Mouse (Mus musculus) mouse embryonic stem cell (cell line): ENCODE measurements around the gene Mpzl2.
"Not testable (repeated sequence)": the region's sequence is repeated elsewhere in the genome, so short reads cannot be mapped to it uniquely, and the experiment has no call there.

Experiments
- in situ Hi-C, 2 experiments: fragments of 300-500 bp; cut with MboI; formaldehyde crosslinking; loops; 1 replicate in 1 of 2; 3 replicates in 1 of 2; pipeline ENCODE4 v1.14.3; 2019 to 2020; ENCODE audit warnings: low sequenced_read_pairs in 2 of 2, low pct_unique_long_range_greater_than_20kb in 1 of 2, mixed read lengths in 1 of 2; ENCODE audit not compliant: unreplicated experiment in 1 of 2

Mpzl2 gene

DNA sequence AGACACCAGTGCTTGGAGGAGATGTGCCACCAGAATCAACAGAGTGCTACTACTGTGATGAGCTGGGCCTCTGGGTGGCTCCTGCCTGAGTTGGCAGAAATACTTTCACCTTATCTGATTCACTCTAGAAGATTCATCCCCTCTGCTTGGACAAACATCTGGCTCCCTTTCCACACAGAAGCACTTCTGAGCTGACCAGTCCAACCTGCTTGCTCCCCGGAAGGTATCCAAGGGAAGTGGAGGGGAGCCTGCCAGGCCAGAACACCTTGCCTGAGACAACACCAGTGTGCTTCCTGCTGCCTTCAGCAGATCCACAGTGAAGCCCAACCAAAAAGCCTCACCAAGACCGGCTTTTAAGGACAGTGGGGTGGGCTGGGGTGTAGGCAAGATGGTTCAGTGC, 15.4 kb upstream of the Mpzl2 start:
- in situ Hi-C loops = loop anchor here in 1 of 2 experiments (10.0 kb wide), 1 partner anchor 121 kb away; no protein-coding TSS in a partner anchor

DNA sequence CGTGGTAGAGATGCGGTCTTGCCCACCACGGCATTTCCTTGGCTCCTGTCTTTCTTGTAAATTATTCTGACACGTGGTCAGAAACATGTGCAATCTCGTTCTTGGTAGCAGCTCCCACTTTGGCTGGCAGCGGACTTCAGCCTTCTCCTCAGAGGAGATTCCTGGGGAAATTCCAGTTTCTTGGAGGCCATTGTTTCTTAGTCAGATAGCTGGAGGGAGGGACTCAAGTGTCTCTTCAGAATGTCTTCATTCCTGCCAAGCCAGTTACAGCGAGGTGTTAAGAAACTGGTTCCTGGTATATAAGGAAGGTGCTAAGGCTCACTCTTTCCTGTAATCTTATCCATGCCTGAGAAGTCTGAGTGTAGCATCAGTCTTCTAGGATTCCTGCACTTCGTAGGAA, 12.2 kb upstream of the Mpzl2 start:
- in situ Hi-C loops = loop anchor here in 1 of 2 experiments (5.0 to 10.0 kb wide), 2 partner anchors 95 to 117 kb away; no protein-coding TSS in a partner anchor

DNA sequence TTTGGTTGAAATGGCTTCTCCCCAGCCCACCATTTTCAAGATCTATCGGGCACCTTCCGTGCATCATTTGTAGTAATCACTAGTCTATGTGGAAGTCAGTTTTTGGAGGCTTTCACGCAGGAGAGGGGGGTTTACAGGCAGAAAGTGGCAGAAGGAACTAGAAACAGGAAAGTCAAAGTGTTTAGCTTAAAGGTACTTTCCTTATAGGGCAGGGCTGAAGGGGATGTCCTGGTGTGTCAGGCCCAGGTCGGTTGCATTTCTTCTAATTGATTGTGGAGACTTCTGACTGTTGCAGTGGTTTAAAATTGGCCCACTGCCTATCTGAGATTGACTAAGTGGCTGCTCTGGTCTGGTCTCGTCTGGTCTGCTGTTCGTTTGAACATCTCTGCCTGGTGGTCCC, 9.3 kb upstream of the Mpzl2 start:
- in situ Hi-C loops = no loop called here

- in situ Hi-C loops = no loop called here
These were observed 7.3 kb upstream of the Mpzl2 start for GRCm38 (mm10) chr9:45032261-45032660.

DNA sequence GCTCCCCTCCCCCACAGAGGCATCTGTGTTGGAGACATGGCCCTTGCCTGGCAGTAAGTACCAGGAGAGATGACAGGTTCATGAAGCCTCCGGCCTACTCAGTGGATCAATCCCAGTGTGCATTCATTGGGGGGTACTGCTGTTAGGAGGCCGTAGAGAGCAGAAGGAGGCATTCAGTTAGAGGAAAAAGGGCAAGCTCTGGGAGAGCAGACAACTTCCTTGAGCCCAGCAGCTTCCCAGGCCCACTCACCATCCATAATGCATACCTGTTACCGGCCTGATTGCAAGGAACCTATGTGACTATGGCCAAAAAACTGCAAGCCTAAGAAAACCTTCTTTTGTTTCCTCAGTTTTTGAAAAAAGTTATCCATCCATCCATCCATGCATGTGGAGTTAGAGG, 5.1 kb upstream of the Mpzl2 start:
- in situ Hi-C loops = no loop called here

DNA sequence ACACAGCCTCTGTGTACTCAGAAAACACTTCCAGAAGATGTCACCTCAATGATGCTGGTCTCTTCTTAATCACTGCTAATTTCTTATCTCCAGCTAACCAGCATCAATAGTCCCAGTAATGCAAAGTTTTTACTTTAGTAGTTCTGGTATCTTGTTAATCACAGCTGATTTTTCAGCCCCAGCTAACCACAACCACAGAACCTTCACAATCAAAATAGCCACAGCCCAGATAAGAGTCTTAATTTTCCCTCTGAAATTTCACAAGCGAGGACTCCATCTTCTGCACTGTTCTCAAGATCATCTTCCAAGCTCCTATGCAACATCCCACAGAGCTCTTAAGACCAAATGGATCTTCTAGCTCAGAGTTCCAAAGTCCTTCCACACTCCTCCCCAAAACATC, 1.8 kb upstream of the Mpzl2 start:
- in situ Hi-C loops = not testable (repeated sequence)

GRCm38 (mm10) chr9:45040066-45040845, 657 bp downstream of the Mpzl2 start:
- in situ Hi-C loops = no loop called here

GRCm38 (mm10) chr9:45041131-45041838, 1.7 kb downstream of the Mpzl2 start:
- in situ Hi-C loops = no loop called here

- in situ Hi-C loops = no loop called here
These were observed 2.6 kb downstream of the Mpzl2 start for GRCm38 (mm10) chr9:45042056-45042720.

DNA sequence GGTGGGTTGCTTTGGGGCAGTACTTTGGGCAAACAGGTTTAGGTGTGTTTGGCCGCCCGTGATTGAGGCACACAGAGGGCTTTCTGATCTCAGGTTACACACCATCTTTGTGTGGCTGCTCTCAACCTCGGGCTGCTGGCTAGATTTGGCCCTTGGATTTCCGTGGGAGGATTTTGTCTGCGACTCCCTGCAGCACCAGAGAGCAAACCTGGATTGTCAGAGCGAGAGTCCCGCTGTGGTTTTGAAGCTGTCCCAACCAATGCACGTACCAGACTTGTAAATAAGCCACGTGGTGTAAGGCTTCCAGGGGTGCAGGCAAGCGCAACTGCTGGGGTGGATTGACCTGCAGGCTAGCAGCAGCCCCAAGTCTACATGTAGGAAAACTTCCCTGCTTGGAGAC, 3.3 kb downstream of the Mpzl2 start:
- in situ Hi-C loops = no loop called here

GRCm38 (mm10) chr9:45046973-45047372, 7.4 kb downstream of the Mpzl2 start:
- in situ Hi-C loops = no loop called here

GRCm38 (mm10) chr9:45048511-45048910, 8.9 kb downstream of the Mpzl2 start:
- in situ Hi-C loops = no loop called here

- in situ Hi-C loops = no loop called here
These were observed 10.1 kb downstream of the Mpzl2 start for GRCm38 (mm10) chr9:45049731-45050130.

GRCm38 (mm10) chr9:45050301-45050700, 10.7 kb downstream of the Mpzl2 start:
- in situ Hi-C loops = no loop called here

- in situ Hi-C loops = no loop called here
These were observed 15.6 kb downstream of the Mpzl2 start, which contains the start of gene Mpzl3 for GRCm38 (mm10) chr9:45055082-45055713. TSS of gene Mpzl3 (plus strand) at chr9:45055186.

DNA sequence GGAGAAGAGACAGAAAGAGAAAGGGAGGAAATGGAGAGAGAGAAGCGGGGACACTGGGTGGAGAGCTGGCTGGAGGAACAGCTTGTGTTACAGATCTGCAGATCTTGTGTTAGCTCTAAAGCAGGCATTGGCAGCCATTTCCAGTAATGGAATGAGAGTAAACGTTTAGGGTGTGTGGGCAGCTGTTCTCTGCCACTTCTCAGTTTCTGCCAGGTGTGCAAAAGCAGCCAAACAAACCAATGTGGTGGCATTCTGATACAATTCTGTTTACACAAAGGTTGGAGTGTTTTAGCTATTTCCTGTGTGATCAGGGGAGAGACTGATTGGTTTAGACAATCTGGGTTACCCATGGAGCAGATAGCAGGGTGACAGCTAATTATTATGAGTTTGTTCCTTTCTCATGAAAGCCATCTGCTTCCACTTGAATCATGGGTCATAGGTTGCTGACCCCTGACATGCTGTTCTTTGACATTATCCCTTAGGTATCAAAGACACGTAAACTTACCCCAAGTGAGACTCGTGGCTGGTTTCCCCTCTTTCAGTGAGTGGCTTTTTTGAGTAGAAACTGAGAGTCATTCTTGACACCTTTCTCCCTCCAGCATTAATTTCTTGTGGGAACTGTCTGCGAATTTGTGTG, 18.8 kb downstream of the Mpzl2 start:
- in situ Hi-C loops = no loop called here

GRCm38 (mm10) chr9:45060151-45060550, 20.6 kb downstream of the Mpzl2 start:
- in situ Hi-C loops = no loop called here

DNA sequence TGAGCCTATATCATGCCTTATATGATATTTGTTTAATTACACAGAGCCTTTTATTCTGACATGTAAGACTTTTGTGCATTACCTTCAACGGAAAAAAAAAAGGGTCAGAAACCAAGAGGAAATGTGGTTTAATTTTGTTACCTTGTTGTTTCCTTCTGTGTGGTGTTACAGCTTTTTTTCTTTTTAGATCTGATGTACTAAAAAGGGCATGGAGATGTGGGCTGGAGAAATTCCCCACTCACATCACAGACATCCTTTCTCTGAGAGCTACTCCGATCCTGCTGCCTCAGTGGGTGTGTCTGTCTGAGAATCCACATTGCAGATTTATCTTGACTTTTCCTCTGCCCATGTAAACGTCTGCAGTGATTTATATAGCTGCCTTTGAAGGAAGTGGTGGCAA, 23.1 kb downstream of the Mpzl2 start:
- in situ Hi-C loops = no loop called here
